Mouse (Mus musculus) left cerebral cortex, postnatal 36 days (tissue): ENCODE results near the gene Degs1. TPM values are rescaled to one million over a fixed set of nuclear protein-coding genes. Genes with fewer than 3 reads are reported as not detected.
"Not testable (repeated sequence)": the region's sequence is repeated elsewhere in the genome, so short reads cannot be mapped to it uniquely, and the experiment has no call there.

Source experiments
- DNase-seq, 2 experiments: peaks; one replicate each; pipeline ENCODE4 v3.0.0; 2021 to 2022; ENCODE audit warnings: low spot score in 2 of 2, mixed read lengths in 1 of 2
- intact Hi-C: fragments of 180-260 bp; cut with DNase I; formaldehyde crosslinking; loops from one replicate; pipeline ENCODE4 v1.15.1; 2025
- total RNA-seq, 2 experiments: library from RNA; stranded (reverse); gene quantifications; 2 replicates each; pipeline ENCODE4 v1.2.3; 2021

The Degs1 gene
- total RNA-seq = 10 to 100 TPM; 76.0 to 80.8 TPM

DNA sequence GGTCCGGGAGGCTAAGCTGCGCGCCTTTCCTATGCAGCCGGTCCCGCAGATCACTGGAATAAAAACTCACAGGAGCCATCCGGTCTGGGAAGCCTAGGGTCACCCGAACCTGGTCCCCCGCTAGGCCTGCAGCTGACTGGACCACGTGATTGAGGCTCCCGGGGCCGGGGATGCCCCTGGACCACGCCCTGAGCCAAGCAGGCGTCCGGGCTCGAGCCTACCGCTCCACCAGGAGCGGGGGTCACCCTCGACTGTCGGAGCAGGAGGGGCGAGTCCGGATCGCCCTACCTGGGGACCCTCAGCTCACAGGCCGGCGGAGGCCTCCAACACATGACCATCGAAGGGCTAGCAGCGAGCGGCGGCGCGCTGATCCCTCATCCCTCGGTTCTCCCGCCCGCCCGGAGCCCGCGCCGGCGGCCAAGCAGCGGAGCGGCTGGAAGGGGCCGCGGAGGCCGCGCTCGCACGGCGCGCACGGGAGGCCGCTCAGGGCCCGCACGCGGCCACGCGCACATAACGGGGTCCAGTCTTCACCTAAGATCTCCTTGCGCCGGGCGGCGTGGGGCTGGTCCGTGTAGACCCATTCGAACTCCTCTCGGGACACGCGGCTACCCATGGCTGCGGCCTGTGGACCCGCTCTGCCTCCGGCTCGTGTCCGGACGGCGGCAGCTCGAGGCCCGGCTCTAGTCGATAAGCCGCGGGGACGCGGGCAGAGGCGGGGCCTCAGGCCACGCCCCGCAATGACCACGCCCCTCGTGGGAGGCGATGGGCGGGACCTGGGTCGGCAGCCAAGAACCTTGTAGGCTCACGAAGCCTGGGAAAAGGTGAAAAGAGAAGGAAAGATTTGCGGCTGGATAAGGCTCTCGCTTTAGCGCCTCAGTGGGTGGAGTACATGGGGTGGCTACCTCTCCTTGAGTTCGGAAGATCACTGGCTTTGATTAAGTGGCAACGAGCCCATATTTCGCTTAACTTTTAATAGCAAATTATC is at the start of gene Degs1:
Degs1 (minus strand) TSS at position 714 of the 985 bp plus-strand sequence.
- intact Hi-C loops = loop anchor here (2.0 to 10.0 kb wide), 2 partner anchors 58 to 148 kb away; partner anchors contain the start of gene Fbxo28
- peak; percentile 90 to 91 for DNase-seq

DNA sequence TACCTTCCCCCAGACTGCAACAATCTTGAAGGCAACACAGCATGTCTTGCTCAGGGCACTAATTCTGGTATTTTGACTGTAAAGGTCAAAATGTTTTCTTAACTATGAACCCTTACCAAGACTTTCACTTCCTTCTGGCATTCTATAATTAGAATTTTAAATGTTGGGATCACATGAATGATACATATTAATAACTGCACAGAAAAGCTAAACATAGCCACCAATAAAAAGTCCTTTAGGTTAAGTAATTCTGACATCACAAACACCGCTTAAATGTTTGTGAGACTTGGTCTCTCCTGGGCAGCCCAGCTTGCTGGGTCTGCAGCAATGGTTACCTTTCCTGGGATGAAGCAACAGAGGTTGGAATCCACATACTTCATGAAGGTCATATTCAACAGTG is 43.3 kb upstream of the Degs1 start:
- DNase-seq = no peak
- intact Hi-C loops = no loop called here

DNA sequence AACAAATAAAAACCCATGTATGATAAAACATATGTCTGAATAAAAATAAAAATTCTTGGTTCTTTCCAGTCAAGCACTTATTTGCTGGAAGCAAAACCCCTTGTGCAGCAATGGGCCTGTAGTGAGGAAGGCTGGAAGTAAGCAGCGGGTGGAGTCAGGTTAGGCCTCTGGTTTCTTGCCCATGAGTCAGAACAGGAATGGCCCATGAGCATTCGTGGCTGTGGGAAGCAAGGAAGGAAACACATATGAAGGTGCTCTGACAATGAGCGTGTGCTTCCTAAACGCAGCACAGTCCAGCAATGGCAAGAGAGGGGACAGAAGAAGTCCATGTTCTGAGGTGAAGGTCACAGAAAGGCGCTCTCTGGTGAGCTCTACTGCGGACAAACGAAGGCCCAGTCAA is 41.9 kb upstream of the Degs1 start:
- no peak for DNase-seq
- intact Hi-C loops = no loop called here

DNA sequence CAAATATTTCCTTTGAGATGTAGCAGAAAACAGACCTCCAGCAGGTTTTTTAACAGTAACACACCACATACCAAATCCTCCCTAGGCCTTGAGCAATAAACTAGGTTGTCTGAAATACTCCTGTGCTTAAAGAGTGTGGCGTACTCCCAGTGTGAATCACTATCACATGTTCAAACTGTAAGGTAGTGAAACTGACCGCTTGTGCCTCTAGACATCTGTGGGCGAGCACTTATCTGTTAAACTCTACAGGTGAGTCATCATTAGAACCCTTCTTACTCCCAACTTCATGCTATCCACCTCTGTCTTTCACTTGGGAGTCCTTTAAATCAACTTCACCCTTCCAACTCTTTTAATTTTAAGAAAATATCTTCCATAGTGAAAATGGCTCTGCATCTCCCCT is 40.5 kb upstream of the Degs1 start:
- intact Hi-C loops = no loop called here
- DNase-seq = no peak

DNA sequence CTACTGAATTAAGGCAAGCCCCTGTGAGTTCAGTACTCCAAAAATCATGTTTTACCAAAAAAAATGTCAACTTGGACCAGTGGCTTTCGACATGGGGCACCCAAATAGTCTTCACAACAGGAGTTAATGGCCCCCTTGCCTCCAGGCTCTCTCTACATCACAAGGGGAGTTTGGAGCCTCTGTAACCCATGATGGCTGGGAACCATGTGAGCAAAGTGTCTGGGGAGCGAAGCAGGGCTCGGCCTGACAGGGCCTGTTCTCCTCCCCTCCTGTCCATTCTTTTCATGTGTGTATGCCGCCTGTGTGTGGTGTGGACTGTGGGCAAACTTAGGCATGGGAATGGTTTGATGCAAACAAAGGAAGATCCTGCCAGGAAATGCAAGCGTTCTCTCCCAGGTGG is 31.6 kb upstream of the Degs1 start:
- intact Hi-C loops = no loop called here
- DNase-seq = no peak

DNA sequence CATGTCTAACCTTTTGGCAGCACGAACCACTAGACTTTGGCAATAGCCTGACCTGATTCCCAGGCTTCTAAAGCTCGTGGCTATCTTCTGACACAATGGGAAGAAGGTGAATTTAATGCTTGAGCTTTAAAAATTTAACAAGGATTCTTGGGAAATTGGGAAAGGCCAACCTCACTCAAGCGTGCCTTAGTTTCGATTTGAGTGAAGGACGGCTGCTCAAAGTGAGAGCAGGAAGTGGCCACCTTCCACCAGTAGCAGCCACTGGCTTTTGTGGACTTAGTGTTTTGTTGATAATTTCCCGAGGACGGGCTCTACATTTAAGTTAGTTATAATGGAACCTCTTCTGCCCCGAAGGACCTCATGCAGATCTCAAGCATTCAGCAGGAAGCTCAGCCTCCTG is 30.6 kb upstream of the Degs1 start:
- intact Hi-C loops = no loop called here
- no peak for DNase-seq

DNA sequence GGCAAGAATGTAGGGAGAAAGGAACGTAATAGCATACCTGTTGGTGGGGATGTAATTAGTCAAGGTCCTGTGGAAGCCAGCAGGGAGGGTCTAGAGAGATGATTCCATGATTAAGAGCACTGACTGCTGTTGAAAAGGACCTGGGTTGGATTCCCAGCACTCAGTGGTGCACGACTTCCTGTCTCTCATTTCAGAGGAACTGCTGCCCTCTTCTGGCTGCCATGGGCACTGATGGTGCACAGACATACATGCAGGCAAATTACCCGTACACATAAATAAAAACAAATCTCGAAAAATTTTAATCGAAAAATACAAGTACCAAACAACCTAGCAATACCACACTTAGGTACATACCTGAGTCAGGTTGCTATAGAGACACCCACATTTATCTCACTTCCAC is 28.8 kb upstream of the Degs1 start:
- no peak for DNase-seq
- intact Hi-C loops = no loop called here

DNA sequence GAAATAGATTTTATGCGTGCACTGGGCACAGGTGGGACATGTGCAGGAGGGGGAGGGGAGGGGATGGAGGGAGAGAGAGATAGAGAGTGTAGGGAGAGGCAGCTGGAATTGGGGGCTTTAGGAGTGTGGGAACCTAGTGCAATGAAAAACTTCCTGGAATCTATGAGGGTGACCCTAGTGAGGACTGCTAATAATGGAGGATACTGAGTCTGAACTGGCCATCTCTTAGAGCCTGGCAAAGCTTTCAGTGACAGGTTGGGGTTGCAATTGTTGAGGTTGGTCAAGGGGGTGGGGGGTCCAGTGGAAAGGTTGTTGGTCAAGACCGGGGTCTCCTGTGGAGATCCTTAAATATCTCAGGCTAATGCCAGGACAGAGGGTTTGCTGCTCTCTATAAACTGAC is 27.7 kb upstream of the Degs1 start:
- intact Hi-C loops = no loop called here
- no peak for DNase-seq

DNA sequence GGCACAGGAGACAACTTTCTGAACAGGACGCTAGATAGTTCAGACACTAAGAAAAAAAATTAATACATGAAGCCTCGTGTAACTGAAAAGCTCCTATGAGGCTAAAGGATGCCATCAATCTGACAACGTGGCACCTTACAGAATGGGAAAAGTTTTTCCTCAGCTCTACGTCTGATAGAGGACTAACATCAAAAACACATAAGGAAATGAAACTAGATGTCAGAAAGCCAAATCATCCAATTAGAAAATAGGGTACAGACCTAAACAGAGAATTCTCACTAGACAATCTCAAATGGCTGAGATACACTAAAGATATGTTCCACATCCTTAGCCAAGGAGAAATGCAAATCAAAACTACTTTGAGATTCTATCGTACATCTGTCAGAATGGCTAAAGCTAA is 26.8 kb upstream of the Degs1 start:
- intact Hi-C loops = no loop called here
- no peak for DNase-seq

DNA sequence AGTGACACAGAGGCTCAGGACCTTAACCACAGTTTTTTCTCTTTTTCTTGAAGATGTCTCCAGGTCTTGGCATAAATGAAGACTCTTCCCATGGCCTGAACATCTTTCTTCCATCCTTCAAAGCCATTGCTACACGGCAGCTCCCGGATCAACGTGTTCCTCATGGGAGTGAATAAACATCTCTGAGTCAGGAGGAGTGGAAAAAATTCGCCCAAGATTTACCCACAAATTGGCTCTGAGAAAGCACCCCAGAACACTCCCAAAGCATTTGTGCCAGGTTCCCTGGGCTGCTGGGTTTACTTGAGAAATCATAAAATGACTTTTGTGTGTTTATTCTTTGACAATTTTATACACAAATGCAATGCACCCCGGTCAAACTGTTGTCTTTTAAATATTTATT is 20.3 kb upstream of the Degs1 start:
- DNase-seq = no peak
- intact Hi-C loops = no loop called here

DNA sequence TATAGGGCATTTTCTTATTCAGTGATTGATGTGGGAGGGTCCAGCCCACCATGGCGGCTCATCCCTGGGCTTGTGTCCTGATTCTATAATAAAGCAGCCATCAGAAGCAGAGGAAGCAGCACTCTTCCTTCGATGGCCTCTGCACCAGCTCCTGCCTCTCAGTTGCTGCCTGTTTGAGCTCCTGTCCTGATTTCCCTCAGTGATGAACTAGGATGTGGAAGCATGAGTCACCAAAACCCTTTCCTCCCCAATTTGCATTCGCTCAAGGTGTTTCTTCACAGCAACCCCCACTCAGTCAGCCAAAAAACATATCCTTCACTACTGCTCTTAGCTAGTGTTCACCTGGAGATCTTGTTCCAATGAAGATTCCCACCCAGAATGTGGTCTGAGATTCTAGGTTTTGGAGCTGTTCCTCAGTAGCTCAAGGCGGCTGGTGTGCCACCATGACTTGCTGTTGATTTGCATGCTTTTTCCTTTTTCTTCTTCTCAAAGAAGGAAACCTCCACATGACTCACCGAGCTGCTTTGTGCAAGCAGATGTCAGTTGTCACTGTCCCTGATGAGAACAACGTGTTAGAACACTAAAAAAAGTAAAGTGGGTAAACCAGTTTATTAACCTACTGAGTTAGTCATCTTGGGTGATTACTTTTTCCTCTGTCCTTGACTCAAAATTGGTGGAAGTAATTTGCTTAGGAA is 19.7 kb upstream of the Degs1 start:
- no peak for DNase-seq
- intact Hi-C loops = no loop called here

DNA sequence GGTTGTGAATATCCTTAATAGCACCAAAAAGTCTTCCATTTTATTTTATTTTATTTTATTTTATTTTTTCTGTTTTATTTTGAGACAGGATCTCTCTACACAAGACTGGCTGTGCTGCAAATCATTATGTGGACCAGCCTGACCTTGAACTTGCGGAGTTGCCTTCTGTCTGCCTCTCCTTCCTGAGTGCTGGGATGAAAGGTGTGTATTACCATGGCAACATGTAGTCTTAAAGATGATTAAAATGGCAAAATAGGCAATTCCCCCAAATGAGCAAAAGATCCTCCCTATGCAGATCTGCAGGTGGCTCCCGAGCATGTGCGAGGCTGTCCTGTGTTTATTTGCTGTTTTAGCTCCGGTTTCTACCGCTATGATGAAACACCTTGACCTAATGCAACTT is 15.2 kb upstream of the Degs1 start:
- intact Hi-C loops = no loop called here
- DNase-seq = no peak

DNA sequence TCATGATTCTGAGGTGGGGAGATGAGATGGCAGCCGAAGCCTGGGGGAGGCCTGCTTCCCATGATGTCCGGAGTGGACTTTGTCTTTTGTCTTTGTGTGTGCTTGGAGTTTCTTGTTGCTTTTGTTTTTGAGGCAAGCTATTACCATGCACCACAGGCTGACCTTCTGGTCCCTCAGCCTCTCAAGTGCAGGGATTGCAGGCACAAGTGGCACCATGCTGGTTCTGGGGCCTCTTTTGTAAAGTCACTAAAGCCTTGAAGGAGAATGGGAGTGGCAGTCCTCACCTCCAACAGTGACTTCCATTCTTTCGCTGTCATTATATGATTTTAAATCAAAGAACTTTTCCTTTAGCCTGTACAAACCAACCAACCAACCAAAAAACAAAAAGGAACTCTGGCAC is 14.6 kb upstream of the Degs1 start:
- DNase-seq = no peak
- intact Hi-C loops = no loop called here

DNA sequence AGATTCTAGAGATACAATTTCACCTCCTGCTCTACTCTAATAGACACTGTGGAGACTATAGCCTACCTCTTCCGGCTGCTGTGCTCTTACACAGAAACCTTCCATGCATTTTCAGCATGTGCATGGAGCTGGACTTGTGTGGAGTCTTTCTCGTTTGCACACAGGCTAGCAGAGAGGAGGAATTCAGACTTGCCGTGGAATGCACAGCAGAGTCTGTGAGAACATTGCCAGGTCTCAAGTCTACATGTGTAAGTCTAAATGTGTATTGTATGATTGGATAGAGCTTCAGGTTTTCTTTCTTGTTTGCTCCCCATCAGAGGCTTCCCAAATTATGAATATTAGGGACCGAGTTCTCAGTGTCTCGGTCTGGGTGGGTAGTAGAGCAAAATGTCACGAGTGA is 14.2 kb upstream of the Degs1 start:
- DNase-seq = no peak
- intact Hi-C loops = no loop called here

DNA sequence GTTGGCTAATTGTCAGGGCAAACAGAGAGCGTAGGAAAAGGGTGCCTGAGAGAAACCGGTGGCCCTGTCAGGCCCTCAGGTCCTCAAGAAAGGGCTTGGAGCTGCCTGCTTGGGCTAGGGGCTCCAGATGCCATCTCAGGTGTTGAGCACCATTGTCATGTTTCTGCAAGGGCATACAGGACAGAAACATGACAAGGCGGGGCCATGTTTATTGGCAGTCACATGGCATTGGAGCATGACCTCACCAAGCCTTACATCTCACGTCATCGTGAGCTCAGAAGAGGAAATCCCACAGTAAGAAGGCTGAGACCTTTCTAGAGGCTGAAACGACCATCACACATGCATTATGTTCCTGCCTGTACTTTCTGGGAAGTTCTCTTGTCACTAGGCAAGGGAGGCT is 13.5 kb upstream of the Degs1 start:
- intact Hi-C loops = no loop called here
- DNase-seq = no peak

DNA sequence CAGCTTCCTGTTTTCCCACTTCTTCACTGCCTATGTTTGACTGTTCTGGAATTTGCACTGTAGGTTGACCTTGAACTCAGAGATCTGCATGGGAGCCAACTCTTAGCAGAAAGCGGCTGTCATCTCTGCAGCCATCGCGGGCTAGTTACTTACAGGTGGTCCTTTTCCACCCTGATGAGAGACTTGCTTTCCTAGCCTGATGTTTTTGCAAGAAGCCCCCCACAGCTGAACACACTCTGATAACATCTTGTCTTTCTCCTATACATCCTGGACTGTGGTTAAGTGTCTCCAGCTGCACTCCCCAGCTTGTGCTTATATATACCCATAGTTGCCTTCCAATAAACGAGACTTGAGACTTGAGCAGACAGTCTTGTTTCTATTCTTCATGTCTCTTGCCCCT is 9.7 kb upstream of the Degs1 start:
- no peak for DNase-seq
- intact Hi-C loops = no loop called here

DNA sequence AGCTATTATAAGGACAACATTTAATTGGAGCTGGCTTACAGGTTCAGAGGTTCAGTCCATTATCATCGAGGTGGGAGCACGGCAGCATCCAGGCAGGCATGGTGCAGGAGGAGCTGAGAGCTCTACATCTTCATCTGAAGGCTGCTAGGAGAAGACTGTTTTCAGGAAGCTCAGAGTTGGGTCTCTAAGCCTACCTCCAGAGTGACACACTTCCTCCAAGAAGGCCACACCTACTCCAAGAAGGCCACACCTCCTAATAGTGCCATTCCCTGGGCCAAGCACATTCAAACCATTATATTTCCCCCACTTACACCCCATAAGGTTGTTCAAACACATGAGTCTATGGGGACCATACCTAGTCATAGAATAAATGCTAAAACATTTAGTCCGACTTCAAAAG is 8.1 kb upstream of the Degs1 start:
- DNase-seq, intact Hi-C loops: not testable (repeated sequence)

DNA sequence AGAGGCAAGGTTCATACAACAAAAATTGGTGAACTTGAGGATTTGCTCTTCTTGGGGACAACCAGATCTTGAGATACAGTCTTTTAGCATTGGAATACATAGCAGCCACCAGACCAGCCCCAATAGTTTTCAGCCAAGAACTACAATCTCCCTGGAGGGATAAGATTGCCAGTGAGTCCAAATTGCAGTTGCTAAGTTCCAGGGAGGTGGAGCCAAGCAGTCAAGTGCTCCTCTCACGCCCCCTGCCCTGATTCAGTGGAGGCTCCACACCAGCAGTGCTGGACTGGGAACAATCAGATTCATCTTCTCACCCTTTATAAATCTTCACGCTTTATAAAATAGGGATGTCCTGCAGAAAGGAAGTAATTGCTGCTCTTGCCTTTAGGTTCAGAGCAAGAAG is 7.2 kb upstream of the Degs1 start:
- intact Hi-C loops = loop anchor here (10.0 kb wide), 1 partner anchor 155 kb away; no protein-coding TSS in a partner anchor
- no peak for DNase-seq

DNA sequence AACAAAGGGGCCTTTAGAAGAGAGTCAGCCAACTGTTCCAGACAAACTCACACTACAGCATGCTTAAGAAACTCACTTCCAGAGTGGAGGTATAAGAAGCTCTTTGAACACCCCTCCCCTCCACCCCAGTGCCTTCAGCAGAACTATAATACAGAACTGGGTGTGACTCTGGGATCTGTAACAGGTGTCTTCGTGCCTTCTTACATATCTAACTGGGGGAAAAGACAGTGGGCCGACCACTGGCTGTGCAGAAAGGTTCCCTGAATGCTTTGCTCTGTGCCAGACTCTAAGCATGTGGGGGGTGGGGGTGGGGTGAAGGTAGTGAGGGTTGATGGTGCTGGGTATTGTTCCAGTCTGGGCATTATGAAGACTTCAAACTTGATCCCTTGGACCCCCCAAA is 6.0 kb upstream of the Degs1 start:
- intact Hi-C loops = loop anchor here (10.0 kb wide), 1 partner anchor 154 kb away; no protein-coding TSS in a partner anchor

DNA sequence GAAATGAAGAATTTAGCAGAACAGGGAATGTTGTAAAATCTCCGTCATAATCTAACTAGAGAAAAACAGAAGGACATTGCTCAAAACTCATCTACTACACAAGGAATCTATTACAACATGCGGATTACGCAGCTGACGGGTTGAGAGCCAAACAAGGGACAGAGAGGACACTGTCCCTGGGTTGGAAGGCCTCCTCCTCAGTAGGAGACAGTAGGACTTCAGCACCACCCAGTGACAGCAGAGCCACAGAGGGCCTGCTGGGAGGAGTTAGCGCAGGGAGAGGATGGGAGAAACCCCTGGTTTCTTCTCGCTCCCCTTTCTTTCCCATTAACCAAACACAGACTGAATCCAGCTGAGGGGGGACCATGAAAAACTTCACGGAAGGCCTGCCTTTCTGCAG is 5.2 kb upstream of the Degs1 start:
- intact Hi-C loops = loop anchor here (10.0 kb wide), 1 partner anchor 153 kb away; no protein-coding TSS in a partner anchor
- no peak for DNase-seq

More for the DNA sequence above, 6.0 kb upstream of the Degs1 start:
- DNase-seq = no peak

DNA sequence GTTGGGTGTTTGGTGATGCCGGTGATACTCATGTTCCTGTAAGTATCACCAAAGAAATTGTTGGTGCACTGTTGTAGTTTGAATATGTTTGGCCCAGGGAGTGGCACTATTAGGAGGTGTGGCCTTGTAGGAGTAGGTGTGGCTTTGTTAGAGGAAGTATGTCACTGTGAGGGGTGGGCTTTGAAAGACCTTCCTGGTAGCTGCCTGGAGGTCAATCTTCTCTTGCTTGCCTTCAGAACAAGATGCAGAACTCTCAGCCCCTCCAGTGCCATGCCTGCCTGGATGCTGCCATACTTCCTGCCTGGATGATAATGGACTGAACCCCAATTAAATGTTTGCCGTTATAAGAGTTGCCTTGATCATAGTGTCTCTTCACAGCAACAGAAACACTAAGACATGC is 2.2 kb upstream of the Degs1 start:
- intact Hi-C loops = loop anchor here (10.0 kb wide), 1 partner anchor 150 kb away; no protein-coding TSS in a partner anchor

More for the DNA sequence above, 2.2 kb upstream of the Degs1 start:
- no peak for DNase-seq
